Mouse (Mus musculus) liver, embryonic 11.5 days (tissue): ENCODE results near the gene Rpl3l. TPM values are rescaled to one million over a fixed set of nuclear protein-coding genes. Genes with fewer than 3 reads are reported as not detected.
"Not testable (repeated sequence)": the region's sequence is repeated elsewhere in the genome, so short reads cannot be mapped to it uniquely, and the experiment has no call there.

Source experiments
- ATAC-seq: fragments of 200-750 bp; cut with Nextera tagmentation; replicated peaks from 2 replicates; pipeline ENCODE4 v1.8.0; 2017; ENCODE audit warnings: moderate number of reproducible peaks, mild to moderate bottlenecking, moderate TSS enrichment, moderate library complexity; ENCODE audit not compliant: low FRiP score
- DNase-seq: peaks from one replicate; pipeline ENCODE4 v3.0.0-alpha.2; 2017; ENCODE audit warnings: low spot score
- H3K27ac ChIP-seq: fragments of 300-500 bp; sonication (generic); 2 replicates; pipeline ENCODE4 v1.5.1; 2014; ENCODE audit warnings: mild to moderate bottlenecking, low read depth, low read length, control low read depth
- H3K27me3 ChIP-seq: fragments of 300-500 bp; sonication (generic); replicated peaks from 2 replicates; pipeline ENCODE4 v1.6.1; 2014; ENCODE audit warnings: low read length, mixed read lengths; ENCODE audit not compliant: control insufficient read depth, insufficient read depth
- H3K36me3 ChIP-seq: fragments of 300-500 bp; sonication (generic); 2 replicates; pipeline ENCODE4 v1.6.1; 2014; ENCODE audit warnings: mild to moderate bottlenecking, low read length, moderate library complexity, mixed read lengths; ENCODE audit not compliant: control insufficient read depth, insufficient read depth
- H3K4me1 ChIP-seq: fragments of 300-500 bp; sonication (generic); replicated peaks from 2 replicates; pipeline ENCODE4 v1.6.1; 2014; ENCODE audit warnings: low read length, mixed read lengths; ENCODE audit not compliant: control insufficient read depth, insufficient read depth
- H3K4me2 ChIP-seq: fragments of 300-500 bp; sonication (generic); 2 replicates; pipeline ENCODE4 v1.6.1; 2014; ENCODE audit warnings: mild to moderate bottlenecking, control low read depth, moderate library complexity
- H3K4me3 ChIP-seq: fragments of 300-500 bp; sonication (generic); 2 replicates; pipeline ENCODE4 v1.5.1; 2014; ENCODE audit warnings: low read depth, low read length, control low read depth
- H3K9ac ChIP-seq: fragments of 300-500 bp; sonication (generic); 2 replicates; pipeline ENCODE4 v1.6.1; 2014; ENCODE audit warnings: low read depth, low read length, control low read depth
- H3K9me3 ChIP-seq: fragments of 300-500 bp; sonication (generic); 2 replicates; pipeline ENCODE4 v1.6.1; 2016; ENCODE audit warnings: low read length, inconsistent platforms, mixed read lengths; ENCODE audit not compliant: control insufficient read depth
- WGBS: fragments of 180-500 bp; shearing (Covaris S2); extraction: QIAGEN DNeasy Blood & Tissue Kit; methylation state at CpG from one replicate; pipeline ENCODE4 v1.1.7; 2014; 5-methylcytosine and 5-hydroxymethylcytosine counted together
- polyA plus RNA-seq: library from polyadenylated mRNA; unstranded; fragments of >200 nt; fragmentation: Nextera tagmentation; extraction: Ambion mirVana; gene quantifications from 2 replicates; pipeline ENCODE4 v1.2.1, GENCODE M21; 2014

Rpl3l gene
- polyA plus RNA-seq, 1 experiment from 2014 or later, result not detected

GRCm38 (mm10) chr17:24715556-24715955 is 12.1 kb upstream of the Rpl3l start:
- Histone ChIP-seq H3K27ac (no peak overlapping the region), H3K9me3 (no peaks in the 10 kb centered on the region), H3K4me3 (no peak overlapping the region), H3K27me3 (no peaks in the 10 kb centered on the region), H3K36me3 (peaks cover 6% of the 10 kb centered on the region), H3K9ac (no peak overlapping the region), H3K4me2 (no peak overlapping the region), H3K4me1 (peaks cover 8% of the 10 kb centered on the region)
- ATAC-seq (no peak), DNase-seq (no peak)
- WGBS, result 84% methylated on average over 6 of the region's 6 CpGs

- H3K27ac ChIP-seq, result no peak overlapping the region
- 94% methylated on average over 15 of the region's 15 CpGs for WGBS
These were observed 11.4 kb upstream of the Rpl3l start for GRCm38 (mm10) chr17:24716166-24716682.

GRCm38 (mm10) chr17:24717943-24718342 is 9.7 kb upstream of the Rpl3l start, which contains the start of the genes Rnf151 and Rps2:
Gene Rnf151 (minus strand): TSS chr17:24718063.
Gene Rps2 (plus strand): TSS chr17:24718116.
- ATAC-seq (no peak), DNase-seq (no peak)
- no peaks in the 10 kb centered on the region for H3K27me3 ChIP-seq
- H3K9me3 ChIP-seq, result no peaks in the 10 kb centered on the region
- peak within 1 kb of the TSS; percentile 96 for H3K9ac ChIP-seq
- H3K4me2 ChIP-seq, result peak within 1 kb of the TSS; percentile 80
- 75% methylated on average over 4 of the region's 4 CpGs for WGBS
- peaks cover 16% of the 10 kb centered on the region for H3K4me1 ChIP-seq
- peak within 1 kb of the TSS; percentile 38 for H3K27ac ChIP-seq
- H3K4me3 ChIP-seq, result peak within 1 kb of the TSS; percentile 81
- H3K36me3 ChIP-seq, result peaks cover 17% of the 10 kb centered on the region

More at GRCm38 (mm10) chr17:24716166-24716682, 11.4 kb upstream of the Rpl3l start:
- H3K9me3 ChIP-seq, result no peaks in the 10 kb centered on the region
- H3K27me3 ChIP-seq, result no peaks in the 10 kb centered on the region
- no peak overlapping the region for H3K4me3 ChIP-seq
- ATAC-seq, result no peak
- peaks cover 8% of the 10 kb centered on the region for H3K4me1 ChIP-seq
- H3K36me3 ChIP-seq, result peaks cover 8% of the 10 kb centered on the region
- no peak for DNase-seq
- no peak overlapping the region for H3K4me2 ChIP-seq
- no peak overlapping the region for H3K9ac ChIP-seq

GRCm38 (mm10) chr17:24718938-24719337 is 8.7 kb upstream of the Rpl3l start:
- H3K9me3 ChIP-seq, H3K27me3 ChIP-seq, DNase-seq, ATAC-seq: not testable (repeated sequence)
- peak overlapping the region; percentile 81 for H3K4me3 ChIP-seq
- H3K4me2 ChIP-seq, result peak overlapping the region; percentile 80
- H3K4me1 ChIP-seq, result peaks cover 18% of the 10 kb centered on the region
- H3K9ac ChIP-seq, result peak overlapping the region; percentile 96
- 40% methylated on average over 5 of the region's 5 CpGs for WGBS
- peaks cover 17% of the 10 kb centered on the region for H3K36me3 ChIP-seq
- H3K27ac ChIP-seq, result peak overlapping the region; percentile 38; the same call in 1 of the 2 replicates

- no peaks in the 10 kb centered on the region for H3K27me3 ChIP-seq
- no peaks in the 10 kb centered on the region for H3K9me3 ChIP-seq
- peaks cover 17% of the 10 kb centered on the region for H3K36me3 ChIP-seq
- H3K9ac ChIP-seq, result peak overlapping the region; percentile 96
- DNase-seq, result peak; percentile 99
- peak; percentile 92 for ATAC-seq
- peak overlapping the region; percentile 81 for H3K4me3 ChIP-seq
- peak overlapping the region; percentile 80 for H3K4me2 ChIP-seq
- H3K27ac ChIP-seq, result peak overlapping the region; percentile 80
- peaks cover 18% of the 10 kb centered on the region for H3K4me1 ChIP-seq
- WGBS, result under 1% methylated on average over 60 of the region's 61 CpGs
These were observed 8.0 kb upstream of the Rpl3l start for GRCm38 (mm10) chr17:24719494-24720222.

GRCm38 (mm10) chr17:24720616-24721015 is 7.0 kb upstream of the Rpl3l start:
- H3K27me3 ChIP-seq, H3K9me3 ChIP-seq, DNase-seq, ATAC-seq: not testable (repeated sequence)
- H3K36me3 ChIP-seq, result peaks cover 17% of the 10 kb centered on the region
- peak overlapping the region; percentile 80 for H3K27ac ChIP-seq
- H3K4me2 ChIP-seq, result peak overlapping the region; percentile 80
- H3K4me1 ChIP-seq, result peaks cover 18% of the 10 kb centered on the region
- peak overlapping the region; percentile 96 for H3K9ac ChIP-seq
- peak overlapping the region; percentile 81 for H3K4me3 ChIP-seq
- 2% methylated on average over 11 of the region's 11 CpGs for WGBS

- WGBS, result 20% methylated on average over 7 of the region's 7 CpGs
- DNase-seq, H3K27me3 ChIP-seq, ATAC-seq, H3K9me3 ChIP-seq: not testable (repeated sequence)
- H3K4me1 ChIP-seq, result peaks cover 18% of the 10 kb centered on the region
- peak overlapping the region; percentile 96 for H3K9ac ChIP-seq
- peak overlapping the region; percentile 68 for H3K27ac ChIP-seq
- peak overlapping the region; percentile 81 for H3K4me3 ChIP-seq
- peak overlapping the region; percentile 80 for H3K4me2 ChIP-seq
- H3K36me3 ChIP-seq, result peaks cover 13% of the 10 kb centered on the region
These were observed 6.2 kb upstream of the Rpl3l start for GRCm38 (mm10) chr17:24721383-24721955.

GRCm38 (mm10) chr17:24722220-24722924 is 5.2 kb upstream of the Rpl3l start:
- Histone ChIP-seq H3K9ac (peak overlapping the region; percentile 96), H3K36me3 (peaks cover 12% of the 10 kb centered on the region), H3K27me3 (no peaks in the 10 kb centered on the region), H3K4me2 (peak overlapping the region; percentile 80), H3K4me1 (peaks cover 18% of the 10 kb centered on the region), H3K27ac (peak overlapping the region; percentile 68), H3K9me3 (no peaks in the 10 kb centered on the region), H3K4me3 (peak overlapping the region; percentile 81)
- 20% methylated on average over 13 of the region's 13 CpGs for WGBS
- ATAC-seq (no peak), DNase-seq (peak; percentile 48)
